Mouse (Mus musculus) MEL (cell line): ENCODE measurements around the gene Fcho1. TPM values are rescaled to one million over a fixed set of nuclear protein-coding genes. Genes with fewer than 3 reads are reported as not detected.

Experiments used
- DNase-seq: peaks from one replicate; pipeline ENCODE4 v3.0.0; 2011; ENCODE audit warnings: low read depth, low spot score
- H3K27ac ChIP-seq: 2 replicates; pipeline ENCODE4 v1.5.1; 2012; ENCODE audit warnings: low read depth, mild to moderate bottlenecking, control low read depth, low read length, moderate library complexity; ENCODE audit not compliant: control insufficient read depth
- H3K27me3 ChIP-seq, 2 experiments: fragments of 150-350 bp in 1 of 2; sonication (generic) in 1 of 2; 2 replicates each; pipeline ENCODE4 v1.6.1; 2012; ENCODE audit warnings: low read length in 2 of 2, mild to moderate bottlenecking in 2 of 2, improper control_type of control experiment in 1 of 2, moderate library complexity in 1 of 2; ENCODE audit not compliant: insufficient read depth in 2 of 2, control insufficient read depth in 1 of 2
- H3K36me3 ChIP-seq, 2 experiments: 2 replicates each; pipeline ENCODE4 v1.6.1; 2012 to 2014; ENCODE audit warnings: low read length in 2 of 2, improper control_type of control experiment in 1 of 2, inconsistent platforms in 1 of 2, mild to moderate bottlenecking in 1 of 2; ENCODE audit not compliant: insufficient read depth in 2 of 2, control insufficient read depth in 1 of 2
- H3K4me1 ChIP-seq, 2 experiments: fragments of 150-350 bp in 1 of 2; sonication (generic) in 1 of 2; 2 replicates each; pipeline ENCODE4 v1.6.1; 2012; ENCODE audit warnings: low read length in 2 of 2, improper control_type of control experiment in 1 of 2, mild to moderate bottlenecking in 1 of 2; ENCODE audit not compliant: insufficient read depth in 2 of 2, control insufficient read depth in 1 of 2
- H3K4me3 ChIP-seq, 2 experiments: fragments of 150-350 bp in 1 of 2; sonication (generic) in 1 of 2; 2 replicates each; pipeline ENCODE4 v1.5.1; 2012; ENCODE audit warnings: low read depth in 2 of 2, low read length in 2 of 2, mild to moderate bottlenecking in 2 of 2, moderate library complexity in 2 of 2, control low read depth in 1 of 2, improper control_type of control experiment in 1 of 2; ENCODE audit not compliant: control insufficient read depth in 1 of 2, insufficient read depth in 1 of 2
- H3K79me2 ChIP-seq: 2 replicates; pipeline ENCODE4 v1.6.1; 2012; ENCODE audit warnings: mild to moderate bottlenecking, low read length, moderate library complexity; ENCODE audit not compliant: control insufficient read depth, poor library complexity, insufficient read depth
- H3K9ac ChIP-seq: 2 replicates; pipeline ENCODE4 v1.6.1; 2012; ENCODE audit warnings: low read depth, mild to moderate bottlenecking, control low read depth, low read length, moderate library complexity; ENCODE audit not compliant: control insufficient read depth, poor library complexity, severe bottlenecking
- H3K9me3 ChIP-seq: fragments of 150-350 bp; sonication (generic); replicated peaks from 2 replicates; pipeline ENCODE4 v1.6.1; 2012; ENCODE audit warnings: mild to moderate bottlenecking, low read length, improper control_type of control experiment, moderate library complexity; ENCODE audit not compliant: insufficient read depth
- CHD1 ChIP-seq: IDR thresholded peaks from 2 replicates; pipeline ENCODE4 v1.6.1; 2012; ENCODE audit warnings: low read depth, mild to moderate bottlenecking, inconsistent platforms, low read length, improper control_type of control experiment
- CTCF ChIP-seq, 3 experiments: IDR thresholded peaks in 2 of 3; conservative IDR thresholded peaks in 1 of 3; 2 replicates each; pipeline ENCODE4 v1.5.1; 2011 to 2012; ENCODE audit warnings: low read length in 3 of 3, low read depth in 2 of 3, mild to moderate bottlenecking in 2 of 3, improper control_type of control experiment in 1 of 3, inconsistent platforms in 1 of 3, mixed read lengths in 1 of 3, moderate library complexity in 1 of 3; ENCODE audit not compliant: control insufficient read depth in 1 of 3, insufficient read depth in 1 of 3, poor library complexity in 1 of 3, severe bottlenecking in 1 of 3
- E2F4 ChIP-seq: IDR thresholded peaks from 2 replicates; pipeline ENCODE4 v1.6.1; 2011; ENCODE audit warnings: low read depth, low read length, improper control_type of control experiment, borderline replicate concordance
- GABPA ChIP-seq: IDR thresholded peaks from 2 replicates; pipeline ENCODE4 v1.6.1; 2012; ENCODE audit warnings: low read depth, mild to moderate bottlenecking, inconsistent platforms, low read length, improper control_type of control experiment, moderate library complexity
- GATA1 ChIP-seq: IDR thresholded peaks from 2 replicates; pipeline ENCODE4 v1.6.1; 2011; ENCODE audit warnings: low read depth, low read length, improper control_type of control experiment
- JUND ChIP-seq: IDR thresholded peaks from 2 replicates; pipeline ENCODE4 v1.6.1; 2011; ENCODE audit warnings: low read depth, mild to moderate bottlenecking, improper control_type of control experiment, low read length
- KAT2A ChIP-seq: conservative IDR thresholded peaks from 2 replicates; pipeline ENCODE4 v1.6.1; 2012; ENCODE audit warnings: low read depth, low read length, improper control_type of control experiment, inconsistent platforms
- MXI1 ChIP-seq: IDR thresholded peaks from 2 replicates; pipeline ENCODE4 v1.6.1; 2011; ENCODE audit warnings: mild to moderate bottlenecking, low read depth, low read length, improper control_type of control experiment
- MYC ChIP-seq: IDR thresholded peaks from 2 replicates; pipeline ENCODE4 v1.6.1; 2011; ENCODE audit warnings: low read depth, mild to moderate bottlenecking, low read length, improper control_type of control experiment, moderate library complexity
- POLR2AphosphoS2 ChIP-seq: IDR thresholded peaks from 2 replicates; pipeline ENCODE4 v1.6.1; 2011; ENCODE audit warnings: low read length, improper control_type of control experiment
- RAD21 ChIP-seq: IDR thresholded peaks from 2 replicates; pipeline ENCODE4 v1.6.1; 2011; ENCODE audit warnings: mild to moderate bottlenecking, low read depth, low read length, improper control_type of control experiment
- SIN3A ChIP-seq: IDR thresholded peaks from 2 replicates; pipeline ENCODE4 v1.6.1; 2012; ENCODE audit warnings: low read length, improper control_type of control experiment, inconsistent platforms
- SMC3 ChIP-seq: IDR thresholded peaks from 2 replicates; pipeline ENCODE4 v1.6.1; 2011; ENCODE audit warnings: low read depth, low read length, improper control_type of control experiment
- USF2 ChIP-seq, 2 experiments: IDR thresholded peaks; 2 replicates each; pipeline ENCODE4 v1.6.1; 2011 to 2012; ENCODE audit warnings: improper control_type of control experiment in 2 of 2, low read length in 2 of 2, borderline replicate concordance in 1 of 2, inconsistent platforms in 1 of 2, low read depth in 1 of 2, mild to moderate bottlenecking in 1 of 2; ENCODE audit not compliant: insufficient read depth in 1 of 2
- polyA plus RNA-seq, 2 experiments: library from polyadenylated mRNA; stranded (reverse) in 1 of 2; unstranded in 1 of 2; fragments of >175 nt in 1 of 2; fragments of >200 nt in 1 of 2; gene quantifications; 2 replicates each; pipeline versions ENCODE4 v1.2.1 to v1.2.4; 2012; ENCODE audit warnings: low replicate concordance in 2 of 2, low read depth in 1 of 2; ENCODE audit not compliant: insufficient read length in 2 of 2, insufficient read depth in 1 of 2, missing spikeins in 1 of 2
- total RNA-seq: library from RNA; depleted of rRNA; stranded (reverse); fragments of 300-350 nt; gene quantifications from 2 replicates; pipeline ENCODE4 v1.2.3, GENCODE M21; 2012

Gene Fcho1
- total and polyA plus RNA-seq, 3 experiments, result 3.7 to 6.8 TPM; not detected in 1

DNA sequence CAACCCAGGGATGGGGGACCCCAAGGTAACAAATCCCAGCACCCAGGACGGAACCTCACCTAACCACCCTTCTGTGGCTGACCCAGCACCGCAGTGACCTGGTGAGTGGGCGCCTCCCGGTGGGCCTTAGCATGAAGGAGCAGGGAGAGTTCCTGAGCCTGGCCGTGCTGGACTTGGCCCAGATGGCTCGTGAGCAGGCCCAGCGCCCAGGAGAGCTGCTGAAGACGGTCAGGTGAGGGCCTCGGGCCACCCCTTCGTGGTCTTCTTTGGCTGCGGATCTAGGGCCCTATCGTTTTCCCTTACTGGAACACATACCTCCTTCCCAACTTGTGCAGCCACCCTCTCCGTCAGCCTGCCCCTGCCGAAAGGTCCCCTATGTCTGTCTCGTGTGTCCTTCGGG is 46.4 kb downstream of the Fcho1 start:
- Histone ChIP-seq H3K9me3 (no peaks in the 10 kb centered on the region), H3K27me3 (no peaks in the 10 kb centered on the region), H3K79me2 (peaks cover 1% of the 10 kb centered on the region; the same call in 1 of the 2 replicates), H3K27ac (no peak overlapping the region), H3K4me3 (no peak overlapping the region), H3K4me1 (peaks cover 2 to 13% of the 10 kb centered on the region in 2 experiments; a peak in 2 of 4 replicates), H3K36me3 (peaks cover 0 to 4% of the 10 kb centered on the region in 2 experiments; a peak in 1 of 4 replicates), H3K9ac (no peak overlapping the region)
- no peak for DNase-seq
- TF ChIP-seq RAD21 (no peak), GATA1 (no peak), SMC3 (no peak)

DNA sequence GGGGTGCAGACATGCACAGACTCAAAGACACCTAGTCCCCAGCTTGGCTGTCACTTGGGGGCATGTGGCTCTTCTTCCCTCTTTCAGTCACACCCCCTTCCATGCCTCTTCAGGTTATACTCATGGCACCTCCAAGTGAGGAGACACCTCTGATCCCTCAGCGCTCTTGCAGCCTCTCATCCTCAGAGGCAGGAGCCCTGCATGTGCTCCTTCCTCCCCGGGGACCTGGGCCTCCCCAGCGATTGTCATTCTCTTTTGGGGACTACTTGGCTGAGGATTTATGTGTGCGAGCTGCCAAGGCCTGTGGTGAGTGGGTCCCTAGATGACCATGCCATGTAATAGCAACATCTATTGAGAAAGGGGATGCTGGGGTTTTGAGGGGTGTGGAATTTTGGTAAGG is 47.3 kb downstream of the Fcho1 start:
- Histone ChIP-seq H3K79me2 (peaks cover 1% of the 10 kb centered on the region; the same call in 1 of the 2 replicates), H3K4me3 (no peak overlapping the region), H3K9me3 (no peaks in the 10 kb centered on the region)
- TF ChIP-seq CTCF (IDR thresholded peaks at IDR 0.05 in 2 of 3, conservative IDR thresholded peaks at IDR 0.05 in 1 of 3; ENCODE audit: control insufficient read depth in 1 of 3, insufficient read depth in 1 of 3, low read depth in 2 of 3, low read length in 3 of 3, poor library complexity in 1 of 3, severe bottlenecking in 1 of 3) (no peak), MXI1 (no peak)
- TF ChIP-seq, all 39 proteins: peak for 0
- no peaks in the 10 kb centered on the region for H3K27me3 ChIP-seq
- H3K4me1 ChIP-seq, result peaks cover 2 to 13% of the 10 kb centered on the region in 2 experiments; a peak in 2 of 4 replicates
- H3K36me3 ChIP-seq, result peaks cover 0 to 4% of the 10 kb centered on the region in 2 experiments; a peak in 1 of 4 replicates
- H3K27ac ChIP-seq, result no peak overlapping the region
- H3K9ac ChIP-seq, result no peak overlapping the region
- DNase-seq, result no peak

DNA sequence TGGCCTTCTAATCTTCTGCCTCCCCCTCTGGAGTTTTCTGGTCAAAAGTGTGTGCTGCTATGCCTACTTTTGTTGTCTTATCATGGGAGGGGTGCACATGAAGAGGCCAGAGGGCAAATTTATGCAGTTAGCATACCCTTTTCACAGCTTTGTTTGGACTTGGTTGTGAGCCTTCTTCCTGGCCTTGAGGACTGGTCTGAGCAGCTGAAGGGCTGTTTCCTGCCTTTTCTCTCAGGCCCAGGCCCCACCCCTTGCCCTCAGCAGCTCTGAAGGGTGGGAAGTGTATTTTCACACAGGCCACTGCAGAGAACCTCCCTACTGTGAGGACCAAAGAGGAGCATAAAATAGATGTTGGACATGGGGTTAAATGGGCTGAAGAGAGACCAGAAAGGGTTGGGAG is 48.0 kb downstream of the Fcho1 start:
- H3K9ac ChIP-seq, result no peak overlapping the region
- H3K4me3 ChIP-seq, result no peak overlapping the region
- no peaks in the 10 kb centered on the region for H3K9me3 ChIP-seq
- peaks cover 0 to 4% of the 10 kb centered on the region in 2 experiments; a peak in 1 of 4 replicates for H3K36me3 ChIP-seq
- H3K27me3 ChIP-seq, result no peaks in the 10 kb centered on the region
- TF ChIP-seq CHD1, result no peak
- no peak for TF ChIP-seq KAT2A
- TF ChIP-seq MYC, result no peak
- no peak for TF ChIP-seq USF2 (IDR thresholded peaks at IDR 0.05; ENCODE audit: borderline replicate concordance in 1 of 2, insufficient read depth in 1 of 2, low read depth in 1 of 2, low read length in 2 of 2)
- TF ChIP-seq E2F4, result no peak
- no peak for TF ChIP-seq JUND
- no peak for TF ChIP-seq SIN3A
- no peak for TF ChIP-seq POLR2AphosphoS2
- TF ChIP-seq GABPA, result no peak
- H3K27ac ChIP-seq, result no peak overlapping the region
- H3K79me2 ChIP-seq, result peaks cover 1% of the 10 kb centered on the region; the same call in 1 of the 2 replicates
- DNase-seq, result no peak
- peaks cover 2 to 13% of the 10 kb centered on the region in 2 experiments; a peak in 2 of 4 replicates for H3K4me1 ChIP-seq
